8 mouse cellular contexts compared by ENCODE assay signal in the genomic region with DNA sequence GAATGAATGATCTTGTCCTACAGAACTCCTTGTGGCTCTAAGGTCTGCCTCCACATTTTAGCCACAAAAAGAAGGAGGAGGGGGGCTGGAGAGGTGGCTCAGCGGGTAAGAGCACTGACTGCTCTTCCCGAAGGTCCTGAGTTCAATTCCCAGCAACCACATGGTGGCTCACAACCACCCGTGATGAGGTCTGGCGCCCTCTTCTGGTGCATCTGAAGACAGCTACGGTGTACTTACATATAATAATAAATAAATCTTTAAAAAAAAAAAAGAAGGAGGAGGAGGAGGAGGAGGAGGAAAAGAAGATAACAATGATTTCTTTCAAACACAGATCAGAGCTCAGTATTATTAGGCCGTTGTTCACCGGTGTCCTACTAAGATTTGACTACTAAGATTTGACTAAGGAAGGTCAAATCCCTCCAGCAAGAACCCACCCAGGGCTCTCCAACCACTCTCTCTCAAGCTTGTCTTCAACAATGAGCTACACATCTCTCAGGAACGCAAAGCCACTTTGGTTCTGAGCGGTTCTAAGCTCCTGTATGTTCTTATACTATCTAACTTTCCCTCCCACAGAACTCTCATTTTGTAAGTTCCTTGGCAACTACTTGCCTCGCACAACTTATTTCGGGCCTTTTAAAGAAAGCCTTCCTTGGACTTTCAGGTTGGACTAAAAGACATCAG. TPM values are rescaled to one million over a fixed set of nuclear protein-coding genes. Genes with fewer than 3 reads are reported as not detected.
A peak's percentile ranks its signal among the peaks of the same experiment; 100 is the strongest.
DNase-seq lines count a peak whose midpoint lies in the region; ATAC-seq and TF ChIP-seq lines count a peak whose summit lies in the region.

A gene (plus strand): TSS at position 631 of the 681 bp plus-strand sequence.

- peaks cover 6% of the 10 kb centered on the region for H3K4me1 ChIP-seq in heart, adult 2 months (ENCODE audit: control insufficient read depth, insufficient read depth, low read length)
- H3K4me1 ChIP-seq in CH12.LX (ENCODE audit: control insufficient read depth in 1 of 2, insufficient read depth in 2 of 2): peaks cover 6 to 17% of the 10 kb centered on the region in 2 experiments; a peak in 3 of 4 replicates
- peaks cover 17% of the 10 kb centered on the region for H3K4me1 ChIP-seq in limb, embryonic 13.5 days
- H3K4me1 ChIP-seq in olfactory bulb, adult 2 months (ENCODE audit: control insufficient read depth, insufficient read depth, low read length): no peaks in the 10 kb centered on the region; the same call in 1 of the 2 replicates

- 0 out of 2 replicates have a peak, but pooled peaks cover 2% of the 10 kb centered on the region for H3K36me3 ChIP-seq in heart, adult 2 months (ENCODE audit: control insufficient read depth, insufficient read depth, low read length)
- H3K36me3 ChIP-seq in CH12.LX (replicated peaks in 1 of 2; ENCODE audit: control insufficient read depth in 1 of 2, insufficient read depth in 1 of 2, low read length in 1 of 2): peaks cover 2 to 42% of the 10 kb centered on the region in 2 experiments
- H3K36me3 ChIP-seq in limb, embryonic 13.5 days: peaks cover 7% of the 10 kb centered on the region; the same call in 1 of the 2 replicates

- 46% methylated on average over 11 of the region's 11 CpGs for WGBS in heart, adult 2 months
- 56% methylated on average over 11 of the region's 11 CpGs for WGBS in limb, embryonic 13.5 days
- WGBS in olfactory bulb, adult 2 months: 48% methylated on average over 11 of the region's 11 CpGs

- no peaks in the 10 kb centered on the region for H3K27me3 ChIP-seq in heart, adult 2 months (ENCODE audit: control insufficient read depth, insufficient read depth, low read length)
- H3K27me3 ChIP-seq in CH12.LX (replicated peaks): no peaks in the 10 kb centered on the region
- H3K27me3 ChIP-seq in limb, embryonic 13.5 days: no peaks in the 10 kb centered on the region

- TF ChIP-seq POLR2A in heart, adult 2 months (IDR thresholded peaks at IDR 0.05; ENCODE audit: insufficient read depth, low read depth, low read length): no peak
- no peak for TF ChIP-seq POLR2A in CH12.LX (IDR thresholded peaks at IDR 0.05; ENCODE audit: low read depth, low read length)
- no peak for TF ChIP-seq POLR2A in olfactory bulb, adult 2 months (IDR thresholded peaks at IDR 0.05; ENCODE audit: insufficient read depth, low read depth, low read length)

- H3K9me3 ChIP-seq in CH12.LX (replicated peaks; ENCODE audit: low read length): no peaks in the 10 kb centered on the region
- no peaks in the 10 kb centered on the region for H3K9me3 ChIP-seq in limb, embryonic 13.5 days

- TF ChIP-seq CTCF in heart, adult 2 months (IDR thresholded peaks at IDR 0.05): 0 out of 2 replicates have a peak, but pooled peaks have one; percentile 17
- peak in 1 of 2 experiments; percentile 45; a peak in 2 of 4 replicates for TF ChIP-seq CTCF in CH12.LX (conservative IDR thresholded peaks at IDR 0.05 in 1 of 2, IDR thresholded peaks at IDR 0.05 in 1 of 2; ENCODE audit: low read depth in 2 of 2, low read length in 2 of 2)
- no peak for TF ChIP-seq CTCF in olfactory bulb, adult 2 months (IDR thresholded peaks at IDR 0.05; ENCODE audit: insufficient read depth, low read depth, low read length)

- no peak for DNase-seq in heart, adult 2 months
- DNase-seq in heart, adult 9 months (ENCODE audit: low spot score in 2 of 2): no peak
- peak; percentile 38 for DNase-seq in CH12.LX (ENCODE audit: extremely low read depth)
- DNase-seq in heart, postnatal 36 days: no peak
- no peak for DNase-seq in ovary, postnatal 14 days (ENCODE audit: low spot score)

- peak within 1 kb of the TSS; percentile 92 for H3K9ac ChIP-seq in heart, adult 2 months (ENCODE audit: low read depth, low read length)
- H3K9ac ChIP-seq in CH12.LX (ENCODE audit: insufficient read depth, low read depth): peak within 1 kb of the TSS; percentile 90
- peak within 1 kb of the TSS; percentile 89 for H3K9ac ChIP-seq in limb, embryonic 13.5 days

- no peak for ATAC-seq in erythroid progenitor cell, adult 5-6 weeks (replicated peaks; ENCODE audit: low FRiP score, poor library complexity, severe bottlenecking)
- no peak for ATAC-seq in limb, embryonic 13.5 days (ENCODE audit: low FRiP score, low read depth)

- H3K4me2 ChIP-seq in CH12.LX (ENCODE audit: insufficient read depth, low read depth, poor library complexity, severe bottlenecking): peak within 1 kb of the TSS; percentile 66
- peak within 1 kb of the TSS; percentile 82 for H3K4me2 ChIP-seq in limb, embryonic 13.5 days (replicated peaks)

- H3K79me2 ChIP-seq in heart, adult 2 months (replicated peaks; ENCODE audit: control insufficient read depth, insufficient read depth, low read length): peaks cover 2% of the 10 kb centered on the region; the same call in 1 of the 2 replicates
- H3K79me2 ChIP-seq in CH12.LX (replicated peaks; ENCODE audit: control insufficient read depth, extremely low read depth, insufficient read depth, poor library complexity, severe bottlenecking): peaks cover 42% of the 10 kb centered on the region

- H3K27ac ChIP-seq in heart, adult 2 months: peak within 1 kb of the TSS; percentile 85
- peak within 1 kb of the TSS; percentile 27 for H3K27ac ChIP-seq in CH12.LX (ENCODE audit: insufficient read depth, low read depth)
- peak within 1 kb of the TSS; percentile 95 for H3K27ac ChIP-seq in limb, embryonic 13.5 days
- peak within 1 kb of the TSS; percentile 57 for H3K27ac ChIP-seq in olfactory bulb, adult 2 months (ENCODE audit: insufficient read depth, low read depth, low read length)

- in situ Hi-C loops in CH12.LX (cut with MboI; ENCODE audit: low pct_ligation_motif_present, low pct_unique_long_range_greater_than_20kb, low sequenced_read_pairs): loop anchor here (25.0 kb wide), 1 partner anchor 327 kb away; no protein-coding TSS in a partner anchor

- no peak for TF ChIP-seq EP300 in heart, adult 2 months (IDR thresholded peaks at IDR 0.05; ENCODE audit: insufficient read depth, low read depth, low read length)
- no peak for TF ChIP-seq EP300 in CH12.LX (IDR thresholded peaks at IDR 0.05; ENCODE audit: low read length)

- dilution Hi-C loops in CH12.LX (cut with MboI; ENCODE audit: extremely low pct_ligation_motif_present, extremely low pct_unique_long_range_greater_than_20kb, low sequenced_read_pairs): no loop called here

- intact Hi-C loops in heart, adult 2 months (cut with DNase I): loop anchor here (1.0 kb wide), 1 partner anchor 18 kb away; no protein-coding TSS in a partner anchor
- intact Hi-C loops in heart, postnatal 36 days (cut with DNase I): no loop called here

- peak within 1 kb of the TSS; percentile 95 for H3K4me3 ChIP-seq in heart, adult 2 months
- peak within 1 kb of the TSS; percentile 90 to 94 (median 92) for H3K4me3 ChIP-seq in CH12.LX (replicated peaks in 1 of 3; ENCODE audit: low read depth in 2 of 3, low read length in 2 of 3, poor library complexity in 1 of 3)
- peak within 1 kb of the TSS; percentile 84 for H3K4me3 ChIP-seq in limb, embryonic 13.5 days
- H3K4me3 ChIP-seq in olfactory bulb, adult 2 months (ENCODE audit: insufficient read depth, low read depth, low read length): peak within 1 kb of the TSS; percentile 67

- no peak for TF ChIP-seq RAD21 in CH12.LX (IDR thresholded peaks at IDR 0.05; ENCODE audit: low read depth, low read length)

TF ChIP-seq in CH12.LX, 34 proteins besides CTCF, POLR2A, EP300 and RAD21:
- no peak for TF ChIP-seq TBP (conservative IDR thresholded peaks at IDR 0.05; ENCODE audit: low read depth, low read length)
- TF ChIP-seq GABPA (IDR thresholded peaks at IDR 0.05; ENCODE audit: insufficient replicate concordance, low read depth, low read length): no peak
- TF ChIP-seq JUND (conservative IDR thresholded peaks at IDR 0.05; ENCODE audit: low read depth, low read length): no peak
- TF ChIP-seq MXI1 (IDR thresholded peaks at IDR 0.05; ENCODE audit: low read depth, low read length): no peak
- TF ChIP-seq ZNF384 (IDR thresholded peaks at IDR 0.05; ENCODE audit: low read depth, low read length): no peak
- no peak for TF ChIP-seq USF2 (conservative IDR thresholded peaks at IDR 0.05; ENCODE audit: low read depth, low read length)
- TF ChIP-seq TCF12 (IDR thresholded peaks at IDR 0.05; ENCODE audit: low read depth, low read length): no peak
- no peak for TF ChIP-seq CHD1 (IDR thresholded peaks at IDR 0.05; ENCODE audit: low read depth, low read length)
- no peak for TF ChIP-seq NRF1 (IDR thresholded peaks at IDR 0.05; ENCODE audit: low read depth, low read length)
- TF ChIP-seq ETS1 (conservative IDR thresholded peaks at IDR 0.05; ENCODE audit: low read depth, low read length): no peak

RNA-seq across cellular contexts. Expression of the gene that starts here (rescaled TPM):
- total RNA-seq in heart, adult 2 months (2021): 10 to 100 TPM; 32.5 to 39.0 TPM
- 19.3 and 30.8 TPM in 2 replicates for polyA plus RNA-seq in heart, adult 2 months (2012; rRNA removed)
- total RNA-seq in CH12.LX (2012; rRNA removed) (79.8 and 89.1 TPM in 2 replicates), CH12.LX (2014; rRNA removed) (117 and 119 TPM in 2 replicates)
- 159 and 193 TPM in 2 replicates for polyA plus RNA-seq in CH12.LX (2012; ENCODE audit: insufficient read length, low read depth)
- 13.7 and 68.3 TPM in 2 replicates for total RNA-seq in erythroid progenitor cell, adult 5-6 weeks (2015; ENCODE audit: low replicate concordance)
- 15.6 and 17.2 TPM in 2 replicates for total RNA-seq in erythroid progenitor cell, adult 5-6 weeks (2017; ENCODE audit: low replicate concordance)
- total RNA-seq in heart, postnatal 36 days (2021): 10 to 100 TPM; 37.3 to 37.7 TPM
- polyA plus RNA-seq in limb, embryonic 13.5 days (2015; fragmentation: Nextera tagmentation; extraction: Ambion mirVana): 114 TPM in 2 replicates
- polyA plus RNA-seq in olfactory bulb, adult 2 months (2012; ENCODE audit: insufficient read depth, insufficient read length, low replicate concordance, missing spikeins): not detected in 2 replicates

Comparison
In these comparisons a context has a peak if more than half of its experiments do, and no peak if none do; other contexts are left out.
1. H3K27ac ChIP-seq: peak in every context shown above with its lines; median percentile 95 in limb, embryonic 13.5 days; 85 in heart, adult 2 months; 57 in olfactory bulb, adult 2 months; 27 in CH12.LX.